Mouse (Mus musculus): ENCODE data around the gene Svop. TPM values are rescaled to one million over a fixed set of nuclear protein-coding genes. Genes with fewer than 3 reads are reported as not detected.

The Svop gene
- polyA plus RNA-seq, 1 experiment = 0.04 TPM

GRCm38 (mm10) chr5:114032161-114032763 lies 59.1 kb downstream of the Svop start:
- no peak overlapping the region for H3K4me3 ChIP-seq (ENCODE audit: insufficient read depth, poor library complexity, severe bottlenecking)
- H3K79me2 ChIP-seq (ENCODE audit: control insufficient read depth, insufficient read depth) = no peaks in the 10 kb centered on the region
- peaks cover 37% of the 10 kb centered on the region for H3K27me3 ChIP-seq (ENCODE audit: control insufficient read depth, insufficient read depth, insufficient read length)
- H3K79me3 ChIP-seq (ENCODE audit: low read depth) = no peaks in the 10 kb centered on the region
- TF ChIP-seq CEBPB (IDR thresholded peaks at IDR 0.05; ENCODE audit: low read depth) = no peak
- no peak for TF ChIP-seq USF1 (IDR thresholded peaks at IDR 0.05; ENCODE audit: low read depth)
- no peak for TF ChIP-seq FOSL1 (IDR thresholded peaks at IDR 0.05; ENCODE audit: insufficient read depth, low read length, poor library complexity, severe bottlenecking)
- TF ChIP-seq CTCF (IDR thresholded peaks at IDR 0.05; ENCODE audit: control insufficient read depth, insufficient read depth, insufficient read length) = no peak
- TF ChIP-seq MYOD1 (IDR thresholded peaks at IDR 0.05; ENCODE audit: control insufficient read depth, insufficient read length, low read depth) = no peak
- no peak for TF ChIP-seq MYOG (IDR thresholded peaks at IDR 0.05; ENCODE audit: control insufficient read depth, extremely low read depth, insufficient read length)
- TF ChIP-seq MAX (IDR thresholded peaks at IDR 0.05) = no peak
- H3ac ChIP-seq (ENCODE audit: control insufficient read depth, insufficient read length, low read depth) = no peak overlapping the region
- no peaks in the 10 kb centered on the region for H3K36me3 ChIP-seq (ENCODE audit: control insufficient read depth, insufficient read depth)

GRCm38 (mm10) chr5:114030652-114031051 lies 60.7 kb downstream of the Svop start:
- H3K79me3 ChIP-seq (ENCODE audit: low read depth) = no peaks in the 10 kb centered on the region
- H3ac ChIP-seq (ENCODE audit: control insufficient read depth, insufficient read length, low read depth) = no peak overlapping the region
- H3K36me3 ChIP-seq (ENCODE audit: control insufficient read depth, insufficient read depth) = no peaks in the 10 kb centered on the region
- H3K4me3 ChIP-seq (ENCODE audit: insufficient read depth, poor library complexity, severe bottlenecking) = no peak overlapping the region
- H3K79me2 ChIP-seq (ENCODE audit: control insufficient read depth, insufficient read depth) = no peaks in the 10 kb centered on the region
- peaks cover 27% of the 10 kb centered on the region for H3K27me3 ChIP-seq (ENCODE audit: control insufficient read depth, insufficient read depth, insufficient read length)
- TF ChIP-seq FOSL1 (IDR thresholded peaks at IDR 0.05; ENCODE audit: insufficient read depth, low read length, poor library complexity, severe bottlenecking) = no peak
- TF ChIP-seq CTCF (IDR thresholded peaks at IDR 0.05; ENCODE audit: control insufficient read depth, insufficient read depth, insufficient read length) = no peak
- no peak for TF ChIP-seq MYOD1 (IDR thresholded peaks at IDR 0.05; ENCODE audit: control insufficient read depth, insufficient read length, low read depth)
- no peak for TF ChIP-seq CEBPB (IDR thresholded peaks at IDR 0.05; ENCODE audit: low read depth)
- TF ChIP-seq USF1 (IDR thresholded peaks at IDR 0.05; ENCODE audit: low read depth) = no peak
- no peak for TF ChIP-seq MYOG (IDR thresholded peaks at IDR 0.05; ENCODE audit: control insufficient read depth, extremely low read depth, insufficient read length)
- TF ChIP-seq MAX (IDR thresholded peaks at IDR 0.05) = no peak

- no peak overlapping the region for H3K4me3 ChIP-seq (ENCODE audit: insufficient read depth, poor library complexity, severe bottlenecking)
- TF ChIP-seq MAX (IDR thresholded peaks at IDR 0.05) = no peak
- TF ChIP-seq CTCF (IDR thresholded peaks at IDR 0.05; ENCODE audit: control insufficient read depth, insufficient read depth, insufficient read length) = no peak
- no peak for TF ChIP-seq CEBPB (IDR thresholded peaks at IDR 0.05; ENCODE audit: low read depth)
- no peak for TF ChIP-seq FOSL1 (IDR thresholded peaks at IDR 0.05; ENCODE audit: insufficient read depth, low read length, poor library complexity, severe bottlenecking)
- H3K79me2 ChIP-seq (ENCODE audit: control insufficient read depth, insufficient read depth) = no peaks in the 10 kb centered on the region
- no peak overlapping the region for H3ac ChIP-seq (ENCODE audit: control insufficient read depth, insufficient read length, low read depth)
- H3K79me3 ChIP-seq (ENCODE audit: low read depth) = no peaks in the 10 kb centered on the region
- H3K27me3 ChIP-seq (ENCODE audit: control insufficient read depth, insufficient read depth, insufficient read length) = peaks cover 8% of the 10 kb centered on the region
- H3K36me3 ChIP-seq (ENCODE audit: control insufficient read depth, insufficient read depth) = no peaks in the 10 kb centered on the region
Observed at GRCm38 (mm10) chr5:114028111-114028510, 63.3 kb downstream of the Svop start.

- no peaks in the 10 kb centered on the region for H3K79me2 ChIP-seq (ENCODE audit: control insufficient read depth, insufficient read depth)
- peaks cover 8% of the 10 kb centered on the region for H3K27me3 ChIP-seq (ENCODE audit: control insufficient read depth, insufficient read depth, insufficient read length)
- H3K79me3 ChIP-seq (ENCODE audit: low read depth) = no peaks in the 10 kb centered on the region
- H3K36me3 ChIP-seq (ENCODE audit: control insufficient read depth, insufficient read depth) = no peaks in the 10 kb centered on the region
- no peak for TF ChIP-seq MAX (IDR thresholded peaks at IDR 0.05)
- no peak for TF ChIP-seq USF1 (IDR thresholded peaks at IDR 0.05; ENCODE audit: low read depth)
- TF ChIP-seq CEBPB (IDR thresholded peaks at IDR 0.05; ENCODE audit: low read depth) = no peak
- TF ChIP-seq MYOG (IDR thresholded peaks at IDR 0.05; ENCODE audit: control insufficient read depth, extremely low read depth, insufficient read length) = no peak
- TF ChIP-seq CTCF (IDR thresholded peaks at IDR 0.05; ENCODE audit: control insufficient read depth, insufficient read depth, insufficient read length) = no peak
- TF ChIP-seq MYOD1 (IDR thresholded peaks at IDR 0.05; ENCODE audit: control insufficient read depth, insufficient read length, low read depth) = no peak
- no peak for TF ChIP-seq FOSL1 (IDR thresholded peaks at IDR 0.05; ENCODE audit: insufficient read depth, low read length, poor library complexity, severe bottlenecking)
- H3K4me3 ChIP-seq (ENCODE audit: insufficient read depth, poor library complexity, severe bottlenecking) = no peak overlapping the region
- no peak overlapping the region for H3ac ChIP-seq (ENCODE audit: control insufficient read depth, insufficient read length, low read depth)
Observed at GRCm38 (mm10) chr5:114027217-114027944, 64.0 kb downstream of the Svop start.

- no peaks in the 10 kb centered on the region for H3K36me3 ChIP-seq (ENCODE audit: control insufficient read depth, insufficient read depth)
- H3K4me3 ChIP-seq (ENCODE audit: insufficient read depth, poor library complexity, severe bottlenecking) = no peak overlapping the region
- H3K79me2 ChIP-seq (ENCODE audit: control insufficient read depth, insufficient read depth) = no peaks in the 10 kb centered on the region
- H3ac ChIP-seq (ENCODE audit: control insufficient read depth, insufficient read length, low read depth) = no peak overlapping the region
- H3K79me3 ChIP-seq (ENCODE audit: low read depth) = no peaks in the 10 kb centered on the region
- H3K27me3 ChIP-seq (ENCODE audit: control insufficient read depth, insufficient read depth, insufficient read length) = peaks cover 13% of the 10 kb centered on the region
- TF ChIP-seq CEBPB (IDR thresholded peaks at IDR 0.05; ENCODE audit: low read depth) (no peak), USF1 (IDR thresholded peaks at IDR 0.05; ENCODE audit: low read depth) (no peak), MYOD1 (IDR thresholded peaks at IDR 0.05; ENCODE audit: control insufficient read depth, insufficient read length, low read depth) (no peak), CTCF (IDR thresholded peaks at IDR 0.05; ENCODE audit: control insufficient read depth, insufficient read depth, insufficient read length) (no peak), MAX (IDR thresholded peaks at IDR 0.05) (no peak), FOSL1 (IDR thresholded peaks at IDR 0.05; ENCODE audit: insufficient read depth, low read length, poor library complexity, severe bottlenecking) (no peak), MYOG (IDR thresholded peaks at IDR 0.05; ENCODE audit: control insufficient read depth, extremely low read depth, insufficient read length) (no peak)
Observed at GRCm38 (mm10) chr5:114024885-114025284, 66.5 kb downstream of the Svop start.

Measured in C2C12 (cell line).